Mouse (Mus musculus) R1 (cell line): ENCODE measurements around the gene Ptges3.
"Not testable (repeated sequence)": the region's sequence is repeated elsewhere in the genome, so short reads cannot be mapped to it uniquely, and the experiment has no call there.

ENCODE experiments used
- DNase-seq: peaks from one replicate; pipeline ENCODE4 v3.0.0-alpha.2; 2018; ENCODE audit warnings: low read depth, low spot score

Ptges3 gene

GRCm38 (mm10) chr10:128059207-128059981 lies 640 bp downstream of the Ptges3 start:
- peak; percentile 67 for DNase-seq

DNA sequence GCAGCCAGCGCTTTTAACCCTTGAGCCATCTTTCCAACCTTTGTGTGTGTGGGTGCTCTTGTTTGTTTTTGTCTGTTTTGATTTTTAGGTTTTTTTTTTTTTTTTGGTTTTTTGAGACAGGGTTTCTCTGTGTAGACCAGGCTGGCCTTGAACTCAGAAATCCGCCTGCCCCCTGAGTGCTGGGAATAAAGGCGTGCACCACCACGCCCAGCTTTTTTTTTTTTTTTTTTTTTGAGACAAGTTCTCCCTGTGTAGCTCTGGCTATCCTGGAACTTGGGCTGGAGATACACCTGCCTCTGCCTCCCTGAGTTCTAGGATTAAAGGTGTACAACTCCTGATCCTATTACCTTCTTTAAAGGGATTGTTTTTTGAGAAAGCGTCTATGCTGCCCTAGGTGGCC lies 2.4 kb downstream of the Ptges3 start:
- no peak for DNase-seq

GRCm38 (mm10) chr10:128062221-128062989 lies 3.7 kb downstream of the Ptges3 start:
- DNase-seq, result no peak

DNA sequence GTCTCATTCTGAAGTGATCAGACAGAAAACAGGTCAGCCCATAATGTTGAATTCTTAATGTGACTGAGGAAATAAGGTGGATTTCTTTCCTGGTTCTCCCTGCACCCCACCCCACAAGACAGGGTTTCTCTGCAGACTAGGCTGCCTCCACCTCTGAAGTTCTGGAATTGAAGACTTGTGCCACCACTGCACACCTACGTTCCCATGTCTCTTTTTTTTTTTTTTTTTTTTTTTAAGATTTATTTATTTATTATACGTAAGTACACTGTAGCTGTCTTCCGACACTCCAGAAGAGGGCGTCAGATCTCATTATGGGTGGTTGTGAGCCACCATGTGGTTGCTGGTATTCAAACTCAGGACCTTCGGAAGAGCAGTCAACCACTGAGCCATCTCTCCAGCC lies 7.3 kb downstream of the Ptges3 start:
- DNase-seq, result no peak

- DNase-seq, result no peak
Measured at GRCm38 (mm10) chr10:128069201-128069600, 10.4 kb downstream of the Ptges3 start.

DNA sequence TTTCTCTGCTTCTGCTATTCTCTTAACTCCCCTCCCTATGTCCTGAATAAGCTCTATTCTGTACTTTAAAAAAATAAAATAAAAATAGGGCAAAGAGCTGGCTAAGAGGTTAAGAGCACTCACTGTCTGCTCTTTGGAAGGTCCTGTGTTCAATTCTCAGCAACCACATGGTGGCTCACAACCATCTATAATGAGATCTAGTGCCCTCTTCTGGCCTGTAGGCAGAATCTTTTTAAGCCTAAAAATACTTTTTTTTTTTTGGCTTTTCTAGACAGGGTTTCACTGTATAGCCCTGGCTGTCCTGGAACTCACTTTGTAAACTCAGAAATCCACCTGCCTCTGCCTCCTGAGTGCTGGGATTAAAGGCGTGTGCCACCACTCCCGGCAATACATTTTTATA lies 11.7 kb downstream of the Ptges3 start:
- peak; percentile 43 for DNase-seq

DNA sequence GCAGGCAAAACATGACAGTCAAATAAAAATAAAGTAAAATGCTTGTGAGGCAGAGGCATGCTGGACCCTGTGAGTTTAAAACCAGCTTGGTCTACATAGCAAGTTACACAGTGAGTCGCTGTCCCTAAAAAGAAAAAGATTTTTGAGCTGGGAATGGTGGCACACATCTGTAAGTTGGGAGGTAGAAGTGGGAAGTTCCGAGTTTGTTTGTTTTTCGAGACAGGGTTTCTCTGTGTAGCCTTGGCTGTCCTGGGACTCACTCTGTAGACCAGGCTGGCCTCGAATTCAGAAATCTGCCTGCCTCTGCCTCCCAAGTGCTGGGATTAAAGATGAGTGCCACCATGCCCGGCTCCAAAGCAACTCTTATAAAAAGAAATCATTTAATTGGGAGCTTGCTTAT lies 19.5 kb downstream of the Ptges3 start:
- DNase-seq, result not testable (repeated sequence)

DNA sequence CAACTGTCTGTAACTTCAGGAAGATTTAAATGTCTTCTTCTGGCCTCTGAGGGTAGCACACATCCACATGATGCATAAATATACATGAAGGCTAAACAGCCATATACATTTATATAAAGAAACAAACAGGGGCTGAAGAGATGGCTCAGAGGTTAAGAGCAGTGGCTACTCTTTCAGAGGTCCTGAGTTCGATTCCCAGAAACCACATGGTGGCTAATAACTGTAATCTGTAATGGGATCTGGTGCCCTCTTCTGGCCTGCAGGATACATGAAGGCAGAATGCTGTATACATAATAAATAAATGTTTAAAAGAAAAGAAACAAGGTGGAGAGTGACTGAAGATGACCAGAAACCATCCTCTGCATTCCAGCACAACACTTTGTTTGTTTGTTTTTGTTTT lies 21.7 kb downstream of the Ptges3 start:
- peak; percentile 62 for DNase-seq

GRCm38 (mm10) chr10:128081807-128082476 lies 23.2 kb downstream of the Ptges3 start:
- DNase-seq, result no peak

GRCm38 (mm10) chr10:128082477-128082808 lies 23.7 kb downstream of the Ptges3 start:
- no peak for DNase-seq

DNA sequence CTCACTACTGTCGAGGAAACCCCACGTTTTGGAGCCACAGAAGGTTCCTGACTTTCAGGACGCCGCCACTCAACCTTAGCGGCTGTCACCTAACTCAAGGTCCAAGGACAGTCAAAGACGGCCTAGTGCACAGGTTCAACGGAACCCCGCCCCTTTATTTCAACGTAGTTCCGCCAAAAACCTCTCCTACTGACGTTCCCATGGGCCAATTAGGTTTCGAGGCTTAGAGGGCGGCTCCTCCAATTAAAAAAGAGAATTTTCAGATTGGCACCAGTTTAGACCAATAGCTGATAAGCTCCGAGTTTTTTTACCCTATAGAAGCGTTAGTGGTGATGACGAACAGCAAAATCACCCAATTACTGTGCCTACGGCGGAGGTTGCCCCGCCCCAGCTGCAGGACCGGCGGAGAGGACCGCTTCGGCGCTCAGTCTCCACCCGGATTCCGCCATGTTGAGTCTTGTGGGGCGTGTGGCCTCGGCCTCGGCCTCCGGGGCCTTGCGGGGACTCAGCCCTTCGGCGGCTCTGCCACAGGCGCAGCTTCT lies 24.2 kb downstream of the Ptges3 start, which contains the start of gene Atp5b:
Gene Atp5b, plus strand, starts transcription at position 394 of the 542 bp plus-strand sequence.
- peak; percentile 100 for DNase-seq

GRCm38 (mm10) chr10:128083688-128084087 lies 24.9 kb downstream of the Ptges3 start:
- DNase-seq, result peak; percentile 30

DNA sequence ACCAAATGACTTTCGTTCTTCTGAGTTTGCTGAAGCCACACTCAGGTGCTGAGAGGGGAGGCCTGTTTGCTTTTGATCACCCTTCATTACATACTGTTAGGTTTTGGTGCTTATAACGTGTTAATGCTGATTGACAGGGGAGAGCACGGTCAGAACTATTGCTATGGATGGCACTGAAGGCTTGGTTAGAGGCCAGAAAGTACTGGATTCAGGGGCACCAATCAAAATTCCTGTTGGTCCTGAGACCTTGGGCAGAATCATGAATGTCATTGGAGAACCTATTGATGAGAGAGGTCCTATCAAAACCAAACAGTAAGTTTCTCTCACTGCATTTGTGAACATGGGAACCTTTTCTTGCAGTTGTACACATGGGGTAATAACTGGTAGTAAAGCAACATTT lies 25.4 kb downstream of the Ptges3 start:
- DNase-seq, result peak; percentile 42

DNA sequence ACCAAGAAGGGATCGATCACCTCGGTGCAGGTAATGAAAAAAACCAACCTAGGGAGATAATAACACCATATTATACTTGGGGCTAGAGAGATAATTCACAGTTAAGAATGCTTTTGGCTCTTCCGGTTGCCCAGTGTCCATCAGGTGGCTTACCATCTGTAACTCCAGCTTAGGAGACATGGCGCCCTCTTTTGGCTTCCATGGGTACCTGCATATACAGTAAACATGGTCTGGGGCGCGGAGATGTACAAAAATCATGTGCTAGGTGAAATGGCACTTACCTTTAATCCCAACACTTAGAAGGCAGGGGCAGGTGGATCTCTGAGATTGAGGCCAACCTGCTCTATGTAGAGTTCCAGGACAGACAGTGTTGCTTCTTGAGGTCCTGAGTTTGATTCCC lies 27.6 kb downstream of the Ptges3 start:
- DNase-seq, result peak; percentile 78

- not testable (repeated sequence) for DNase-seq
Measured at GRCm38 (mm10) chr10:128087216-128087615, 28.5 kb downstream of the Ptges3 start.

GRCm38 (mm10) chr10:128088181-128088580 lies 29.4 kb downstream of the Ptges3 start:
- no peak for DNase-seq

DNA sequence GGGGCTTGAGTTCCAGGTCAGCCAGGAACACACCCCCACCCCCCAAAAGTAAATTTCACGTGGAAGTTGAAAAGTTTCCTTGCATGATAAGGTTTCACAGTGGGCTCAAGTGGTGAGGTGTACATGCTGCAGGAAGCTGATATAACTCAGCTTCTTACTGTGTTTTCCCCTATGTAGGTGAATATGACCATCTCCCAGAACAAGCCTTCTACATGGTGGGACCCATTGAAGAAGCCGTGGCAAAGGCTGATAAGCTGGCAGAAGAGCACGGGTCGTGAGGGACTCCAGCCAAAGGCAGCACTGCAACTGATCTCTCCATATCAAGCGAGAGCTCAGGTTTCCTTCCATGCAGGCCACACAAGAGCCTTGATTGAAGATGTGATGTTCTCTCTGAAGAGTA lies 31.1 kb downstream of the Ptges3 start:
- no peak for DNase-seq

DNA sequence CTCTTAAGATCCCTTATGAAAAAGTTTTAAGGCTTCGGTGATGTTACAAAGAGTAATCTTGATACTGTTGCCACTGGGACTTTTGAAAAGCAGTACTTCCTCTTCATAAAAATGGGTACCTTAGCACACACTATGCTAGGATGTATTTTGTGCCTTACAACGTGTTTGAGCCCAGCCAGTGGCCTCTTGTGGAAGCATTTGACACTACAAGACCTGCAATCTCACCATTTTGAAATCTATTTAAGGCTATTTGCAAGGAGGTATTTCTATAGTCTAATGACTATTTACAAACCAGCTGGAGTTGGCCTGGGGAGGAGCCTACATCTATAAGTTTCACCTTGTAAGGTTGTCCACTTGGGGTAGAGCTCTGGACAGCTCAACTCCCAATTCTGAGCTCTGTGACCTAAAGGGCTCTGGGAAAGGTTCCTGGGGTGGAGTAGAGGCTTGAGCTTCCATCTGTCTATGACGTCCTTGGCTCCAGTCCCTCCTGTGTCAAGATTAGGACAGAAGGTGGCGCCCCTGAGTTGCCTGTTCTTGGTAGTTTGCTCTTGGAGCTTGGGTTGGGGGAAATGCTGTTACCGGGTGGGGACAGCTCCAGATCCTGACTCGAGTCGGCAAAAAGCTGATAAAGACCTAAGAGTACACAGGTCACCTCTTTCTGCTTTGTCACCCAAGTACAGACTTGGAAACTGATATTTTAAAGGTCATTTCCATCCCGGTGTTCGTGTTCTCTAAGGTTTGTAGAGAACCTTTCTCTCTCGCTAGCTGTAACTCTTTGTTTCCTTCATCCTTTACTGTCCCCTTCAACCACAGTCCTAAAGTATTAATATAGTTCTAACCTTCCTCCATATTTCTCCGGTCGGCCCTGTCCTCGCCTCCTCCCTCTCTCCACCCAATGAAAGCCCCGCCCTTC lies 32.2 kb downstream of the Ptges3 start:
- peak; percentile 95 for DNase-seq

DNA sequence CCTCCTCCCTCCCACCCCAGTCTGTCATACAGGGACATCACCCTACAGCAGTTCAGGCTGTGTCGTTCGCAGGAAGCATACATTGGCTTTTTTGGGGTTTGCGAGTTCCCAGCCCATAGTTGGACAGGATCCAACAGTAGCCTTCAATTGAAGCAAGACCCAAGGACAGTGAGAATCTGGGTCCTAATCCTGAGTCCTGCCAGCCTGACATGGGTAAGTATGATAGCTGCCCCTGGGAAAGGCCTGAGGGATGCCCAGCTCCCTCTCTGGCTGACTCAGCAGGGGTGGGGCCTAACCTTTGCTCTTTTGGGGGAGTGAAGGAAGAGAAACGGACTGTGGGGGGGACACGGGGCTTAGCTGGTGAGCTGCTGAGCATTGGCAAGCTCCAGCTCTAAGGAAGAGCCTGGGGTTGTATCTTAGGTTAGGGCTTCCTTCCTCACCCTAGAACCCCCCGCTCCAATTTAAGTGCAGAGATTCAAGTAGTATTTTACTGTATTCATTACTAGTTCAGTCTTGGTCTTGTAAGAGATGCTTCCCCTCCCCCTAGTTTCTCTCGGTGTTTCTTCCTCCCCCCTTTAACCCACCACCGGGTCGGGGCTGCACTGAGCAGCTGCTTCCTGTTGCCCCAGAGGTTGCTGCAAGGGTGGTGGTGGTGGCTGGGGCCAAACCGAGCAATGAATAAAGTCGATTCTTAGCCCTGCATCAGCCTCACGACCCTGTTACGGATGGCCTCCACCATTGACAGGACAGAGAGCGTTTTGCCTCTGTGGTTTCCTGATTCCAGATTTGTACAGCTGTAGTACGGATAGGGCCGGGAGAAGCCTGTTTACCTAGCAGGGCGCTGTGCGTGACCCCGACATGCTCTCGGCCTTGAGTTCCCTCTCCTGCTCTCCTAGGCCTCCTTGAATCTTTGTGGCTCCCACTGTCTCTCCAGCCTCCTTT lies 33.1 kb downstream of the Ptges3 start, which contains the start of gene Baz2a:
Gene Baz2a, plus strand, starts transcription at position 14 of the 942 bp plus-strand sequence.
- no peak for DNase-seq
